Mouse (Mus musculus) cerebellum, adult 18-20 months (tissue): ENCODE data around the gene Zfp575.
"Not testable (repeated sequence)": the region's sequence is repeated elsewhere in the genome, so short reads cannot be mapped to it uniquely, and the experiment has no call there.

Experiments used
- DNase-seq, 2 experiments: peaks; one replicate each; pipeline ENCODE4 v3.0.0; 2021

The Zfp575 gene

DNA sequence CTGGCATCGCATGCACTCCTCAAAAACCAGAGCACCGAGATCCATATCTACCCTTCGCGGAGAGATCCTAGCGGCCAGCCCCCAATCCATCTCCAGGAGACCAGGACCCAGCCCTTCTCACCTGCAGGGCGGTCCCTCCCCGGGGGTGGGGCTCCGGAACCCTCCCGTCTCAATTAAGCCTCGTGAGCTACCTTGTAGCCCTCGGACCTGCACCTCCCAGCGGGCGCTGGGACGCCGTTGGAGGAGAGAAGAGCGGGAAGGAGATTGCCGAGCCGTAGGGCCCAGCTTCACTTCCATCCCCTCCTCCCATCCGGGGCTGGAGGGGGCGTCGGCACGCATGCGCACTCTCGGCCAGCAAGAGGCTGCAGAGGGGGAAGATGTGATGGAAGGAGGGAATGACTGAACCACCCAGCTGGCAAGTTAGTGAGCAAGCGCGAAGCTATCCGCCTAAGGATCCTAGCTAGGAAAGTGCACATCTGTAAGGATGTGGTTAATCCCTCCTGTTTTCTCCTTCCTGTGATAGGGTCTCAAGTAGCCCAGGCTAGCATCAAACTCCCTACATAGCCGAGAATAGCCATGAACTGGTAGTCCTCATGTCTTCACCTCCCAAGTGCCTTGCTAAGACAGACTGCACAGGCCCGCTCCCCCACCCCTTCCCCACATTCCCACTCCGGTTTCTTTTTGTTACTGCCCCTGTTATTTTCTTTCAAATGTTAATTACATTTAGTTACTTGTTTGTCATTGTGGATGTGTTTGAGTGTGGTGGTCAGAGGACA, at the start of gene Zfp575, which contains the start of gene Ethe1:
Zfp575 (minus strand) TSS at position 312 of the 776 bp plus-strand sequence.
Ethe1 (plus strand) TSS at position 214 of the 776 bp plus-strand sequence.
- DNase-seq = peak; percentile 32 to 33

DNA sequence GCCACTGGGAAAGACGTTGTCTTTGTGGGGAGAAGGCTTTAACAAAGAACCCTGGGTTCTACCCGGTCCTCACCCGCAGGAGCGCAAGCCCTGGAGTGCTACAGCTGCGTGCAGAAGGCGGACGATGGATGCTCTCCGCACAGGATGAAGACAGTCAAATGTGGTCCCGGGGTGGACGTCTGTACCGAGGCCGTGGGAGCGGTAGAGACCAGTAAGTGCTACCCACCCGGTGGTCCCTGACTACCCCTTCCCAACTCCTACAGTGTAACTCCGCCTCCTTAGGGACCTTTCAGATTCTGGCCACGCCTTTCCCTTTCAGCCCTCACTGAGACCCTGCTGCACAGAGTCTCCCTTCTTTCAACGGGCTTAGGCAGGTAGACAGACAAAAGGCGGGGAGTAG, 49.6 kb upstream of the Zfp575 start:
- no peak for DNase-seq

DNA sequence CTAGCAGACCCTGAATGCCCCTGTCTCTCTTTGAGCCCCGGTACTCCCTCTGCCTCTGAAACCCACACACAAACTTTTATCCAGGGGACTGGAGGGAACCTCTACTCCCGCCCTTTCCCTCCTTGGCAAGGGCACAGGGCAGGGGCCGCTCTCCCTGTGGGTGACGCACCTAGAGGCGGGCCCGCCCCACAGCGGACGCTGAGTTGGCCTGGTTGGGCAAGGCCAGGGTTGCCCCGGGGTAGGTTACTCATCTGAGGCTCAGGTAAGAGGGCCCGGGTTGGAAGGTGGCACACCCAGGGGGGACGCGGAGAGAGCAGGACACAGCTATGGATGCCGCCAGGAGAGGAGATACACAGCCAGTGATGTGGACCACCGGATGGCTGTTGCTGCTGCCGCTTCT, 48.8 kb upstream of the Zfp575 start, which contains the start of gene Lypd3:
Lypd3 (plus strand) TSS at position 287 of the 400 bp plus-strand sequence.
- no peak for DNase-seq

DNA sequence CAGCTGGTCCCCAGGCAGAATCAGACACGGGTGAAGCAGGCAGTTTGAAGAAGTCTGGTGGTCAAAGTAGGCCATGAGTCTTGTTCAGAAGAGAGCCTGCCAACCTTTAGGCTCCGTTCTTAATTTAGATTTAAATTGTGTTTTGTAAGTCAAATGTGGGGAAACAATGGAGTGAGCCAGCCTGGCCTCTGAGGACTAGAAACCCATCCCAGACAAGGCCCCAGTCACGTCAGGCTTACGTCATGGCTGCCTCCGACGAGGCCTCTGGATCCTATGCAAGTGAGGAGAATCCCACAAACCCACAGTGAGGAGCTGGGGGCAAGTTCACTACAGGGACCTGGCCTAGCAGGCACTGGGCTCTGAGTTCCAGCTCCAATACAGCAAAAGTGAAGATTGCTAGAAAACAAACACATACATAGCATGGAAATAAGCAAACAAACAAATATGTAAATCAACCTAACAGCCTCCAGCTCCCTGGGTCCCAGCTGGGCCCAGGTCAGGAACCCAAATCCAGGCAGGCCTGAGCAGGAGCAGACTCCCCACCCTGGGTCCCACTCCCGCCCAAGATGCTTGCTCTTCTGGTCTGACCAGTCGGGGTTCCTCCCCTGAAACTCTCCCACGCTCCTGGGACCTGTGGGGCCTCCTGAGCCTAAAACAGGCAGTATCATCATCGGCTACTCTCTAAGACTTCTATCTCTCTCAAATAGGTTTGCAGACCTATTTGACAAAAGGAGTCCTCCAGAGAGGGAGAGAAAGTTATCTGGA, 42.9 kb upstream of the Zfp575 start:
- no peak for DNase-seq

DNA sequence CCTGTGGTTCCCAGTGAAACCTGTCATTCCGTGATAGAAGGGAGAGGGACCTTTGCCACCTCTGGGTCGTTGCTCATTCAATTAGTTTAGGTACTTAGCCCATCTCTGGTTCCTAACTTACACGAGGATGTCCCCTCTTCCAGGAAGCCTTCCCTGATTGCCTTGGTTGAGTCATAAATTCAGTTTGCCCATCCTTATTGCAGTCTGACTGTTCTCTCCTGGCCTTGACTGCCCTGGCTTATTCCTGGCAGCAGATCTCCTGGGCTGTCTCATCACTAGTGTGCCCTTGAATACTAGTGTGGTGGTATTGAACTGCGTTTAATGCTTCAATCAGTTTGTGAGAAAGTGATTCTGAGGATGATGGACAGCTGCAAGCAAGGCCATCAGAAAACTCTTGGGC, 42.2 kb upstream of the Zfp575 start:
- DNase-seq = no peak

DNA sequence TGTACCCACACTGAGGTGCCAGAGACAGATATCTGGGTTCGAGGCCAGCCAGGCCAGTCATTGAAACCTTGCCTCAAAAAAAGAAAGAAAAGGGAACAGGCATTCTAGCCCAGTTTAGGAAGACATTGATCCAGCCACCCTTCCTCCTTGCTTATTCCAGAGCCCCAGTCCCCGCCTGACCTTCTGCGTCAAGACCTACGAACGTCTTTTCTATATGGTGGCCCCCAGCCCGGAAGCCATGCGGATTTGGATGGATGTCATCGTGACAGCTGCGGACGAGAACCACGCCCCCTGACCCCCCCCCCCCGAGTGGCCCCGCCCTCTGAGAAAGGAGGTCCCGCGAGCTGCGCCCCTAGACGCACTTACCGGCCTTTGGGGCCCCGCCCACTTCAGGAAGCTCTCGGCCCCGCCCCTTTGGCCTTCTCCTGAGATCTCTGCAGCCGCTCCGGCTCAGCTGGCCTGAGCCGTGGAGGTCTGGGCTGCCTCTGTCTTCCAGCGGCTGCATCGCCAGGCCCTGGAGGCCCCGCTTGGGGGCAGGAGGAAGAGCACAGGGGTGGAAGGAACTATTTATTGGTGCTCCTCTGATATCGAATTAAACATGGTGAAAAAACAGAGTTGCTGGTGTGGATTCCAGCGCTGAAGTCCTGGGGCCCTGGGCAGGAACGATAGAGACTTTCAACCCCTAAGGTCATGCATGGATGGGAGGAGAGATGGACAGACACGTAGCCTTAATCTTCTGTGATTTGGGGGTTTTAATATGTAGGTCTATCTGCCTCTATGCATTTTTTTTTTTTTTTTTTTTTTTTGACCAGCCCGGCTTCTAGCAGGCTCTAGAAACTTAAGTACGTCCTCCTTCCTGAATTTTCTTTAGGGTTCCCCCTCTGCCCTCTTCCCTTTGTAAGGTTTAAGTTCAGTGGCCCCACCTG, 41.5 kb upstream of the Zfp575 start:
- DNase-seq = peak; percentile 42 to 49

DNA sequence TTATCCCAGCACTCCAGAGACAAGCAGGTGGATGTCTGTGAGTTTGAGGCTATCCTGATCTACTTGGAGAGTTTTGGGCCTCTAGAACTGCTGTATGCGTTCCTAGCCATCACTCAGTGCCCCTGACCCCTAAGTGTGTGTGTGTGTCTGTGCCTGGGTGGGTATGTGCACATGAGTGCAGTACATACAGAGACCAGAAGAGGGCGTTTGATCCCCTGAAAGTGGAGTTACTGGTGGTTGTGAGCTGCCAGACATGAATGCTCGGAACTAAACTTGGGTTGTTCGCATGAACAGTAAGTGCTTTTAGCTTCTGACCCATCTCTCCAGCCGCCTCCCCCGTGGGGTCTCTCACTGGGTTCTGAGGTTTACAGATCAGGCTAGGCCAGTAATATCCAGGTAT, 35.5 kb upstream of the Zfp575 start:
- no peak for DNase-seq

DNA sequence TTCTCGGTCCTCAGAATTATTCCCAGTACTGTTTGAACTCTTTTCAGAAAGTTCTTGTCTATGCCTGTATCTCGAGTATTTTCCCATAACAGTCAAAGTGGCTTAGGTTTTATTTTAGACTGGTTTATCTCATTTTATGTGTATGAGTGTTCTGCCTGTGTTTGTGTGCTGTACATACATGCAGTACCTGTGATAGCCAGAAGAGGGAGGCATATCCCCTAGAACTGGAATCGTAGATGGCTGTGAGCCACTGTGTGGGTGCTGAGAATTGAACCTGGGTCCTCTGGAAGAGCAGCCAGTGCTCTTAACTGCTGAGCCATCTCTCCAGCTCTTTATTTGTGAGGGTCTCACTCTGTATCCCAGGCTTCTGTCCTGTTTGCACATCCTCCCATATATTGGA, 33.8 kb upstream of the Zfp575 start:
- DNase-seq = no peak

DNA sequence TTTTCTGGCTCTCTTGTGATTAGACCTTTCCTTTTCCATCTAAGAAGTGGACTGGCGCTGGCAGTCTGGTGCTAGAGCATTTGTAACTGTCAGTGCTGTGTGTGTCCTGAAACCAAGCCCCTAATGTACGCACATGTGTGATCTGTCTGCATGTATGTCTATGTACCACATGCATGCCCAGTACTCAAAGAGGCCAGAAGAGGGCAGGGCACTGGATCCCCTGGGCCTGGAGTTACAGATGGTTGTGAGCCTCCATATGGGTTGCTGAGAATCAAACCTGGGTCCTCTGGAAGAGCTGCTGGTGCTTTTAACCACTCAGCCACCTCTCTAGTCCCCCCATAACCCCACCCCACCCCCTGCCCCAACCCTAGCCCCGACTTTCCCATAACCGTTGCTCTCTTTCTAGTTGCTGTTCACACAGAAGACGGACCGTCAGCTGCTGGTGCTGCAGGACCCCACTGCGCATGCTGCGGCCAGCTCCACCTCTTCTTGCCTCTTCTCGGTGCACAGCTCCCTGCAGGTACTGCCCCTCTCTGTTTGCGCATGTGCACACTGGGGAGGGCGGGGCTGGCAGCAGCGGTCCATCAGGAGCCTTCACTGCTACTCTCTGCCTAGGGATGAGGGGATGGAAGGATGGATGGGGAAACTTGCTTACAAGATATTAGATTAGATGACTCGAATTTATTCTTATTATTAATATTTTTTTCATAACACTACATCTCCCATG, 32.4 kb upstream of the Zfp575 start:
- DNase-seq = no peak

DNA sequence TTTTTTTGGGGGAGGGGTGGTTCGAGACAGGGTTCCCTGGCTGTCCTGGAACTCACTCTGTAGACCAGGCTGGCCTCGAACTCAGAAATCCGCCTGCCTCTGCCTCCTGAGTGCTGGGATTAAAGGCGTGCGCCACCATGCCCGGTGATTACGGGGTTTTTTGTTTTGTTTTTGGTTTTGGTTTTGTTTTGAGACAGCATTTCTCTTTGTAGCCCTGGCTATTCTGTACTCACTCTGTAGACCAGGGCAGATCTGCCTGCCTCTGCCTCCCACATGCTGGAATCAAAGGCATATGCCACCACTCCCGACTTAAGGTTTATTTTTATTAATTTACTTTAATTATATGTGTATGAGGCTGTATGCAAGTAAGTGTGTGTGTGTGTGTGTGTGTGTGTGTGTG, 30.9 kb upstream of the Zfp575 start:
- not testable (repeated sequence) for DNase-seq

DNA sequence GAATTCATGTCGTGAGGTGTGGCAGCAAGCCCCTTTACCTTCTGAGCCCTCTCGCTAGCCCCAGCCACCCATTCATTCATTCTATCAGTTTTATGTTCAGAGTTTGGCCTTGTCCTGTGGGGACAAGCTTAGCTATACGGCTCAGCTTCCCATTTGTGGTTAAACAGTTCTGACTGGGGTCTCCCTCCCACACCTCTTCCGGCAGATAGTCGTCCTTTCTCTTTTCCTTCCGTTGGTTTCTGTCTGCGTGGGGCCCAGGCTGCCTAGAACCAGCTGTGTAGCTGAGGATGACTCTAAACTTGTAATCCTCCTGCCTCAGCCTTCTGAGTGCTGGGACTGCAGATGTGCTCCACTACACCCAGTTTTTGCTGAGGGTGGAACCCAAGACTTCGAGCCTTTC, 30.3 kb upstream of the Zfp575 start:
- DNase-seq = no peak

DNA sequence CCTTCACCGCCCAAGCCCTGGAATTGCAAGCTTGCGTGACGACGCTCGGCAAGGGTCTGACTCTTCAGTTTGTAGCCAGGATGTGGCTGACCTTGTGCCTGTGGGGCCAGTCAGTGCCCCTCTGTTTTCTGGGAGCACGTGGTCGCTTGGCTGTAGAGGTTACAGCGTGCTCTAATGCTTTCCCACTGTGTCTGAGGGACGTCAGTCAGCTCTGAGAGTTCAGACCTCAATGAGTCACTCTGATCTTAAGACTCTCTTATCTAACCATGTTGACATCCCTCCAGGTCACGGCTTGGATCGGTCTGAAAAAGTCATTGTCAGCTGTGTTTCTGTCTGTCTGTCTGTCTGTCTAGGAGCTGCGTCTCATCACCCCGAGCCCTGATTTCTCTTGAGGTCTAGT, 27.4 kb upstream of the Zfp575 start:
- DNase-seq = no peak

DNA sequence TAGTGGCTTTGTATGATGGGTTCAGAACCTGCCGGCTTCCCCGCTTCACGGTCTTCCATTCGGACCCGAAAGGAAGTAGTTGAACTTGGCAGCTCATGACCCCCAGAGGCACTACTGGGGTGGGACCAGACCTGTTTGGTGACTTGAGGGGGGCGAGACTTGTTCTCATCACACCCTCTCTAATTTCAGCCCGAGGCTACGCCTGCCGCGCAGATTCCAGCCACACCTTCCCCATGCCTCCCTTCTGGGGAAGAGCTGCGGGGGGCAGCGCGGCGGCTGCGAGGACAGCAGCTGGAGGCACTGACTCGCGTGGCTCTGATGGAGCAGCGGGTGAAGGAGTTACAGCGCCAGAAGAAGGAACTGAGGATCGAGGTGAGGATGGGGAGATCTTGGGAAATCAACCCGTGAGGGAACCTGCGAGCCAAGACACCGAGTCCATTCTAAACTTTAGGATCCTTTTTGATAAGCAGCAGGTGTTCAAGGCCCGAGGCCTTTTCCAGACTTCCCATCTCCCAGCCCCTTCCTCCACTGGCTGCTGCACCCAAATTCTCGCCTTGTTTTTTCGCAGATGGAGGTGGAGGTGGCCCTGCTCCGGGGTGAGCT, 25.0 kb upstream of the Zfp575 start:
- no peak for DNase-seq

DNA sequence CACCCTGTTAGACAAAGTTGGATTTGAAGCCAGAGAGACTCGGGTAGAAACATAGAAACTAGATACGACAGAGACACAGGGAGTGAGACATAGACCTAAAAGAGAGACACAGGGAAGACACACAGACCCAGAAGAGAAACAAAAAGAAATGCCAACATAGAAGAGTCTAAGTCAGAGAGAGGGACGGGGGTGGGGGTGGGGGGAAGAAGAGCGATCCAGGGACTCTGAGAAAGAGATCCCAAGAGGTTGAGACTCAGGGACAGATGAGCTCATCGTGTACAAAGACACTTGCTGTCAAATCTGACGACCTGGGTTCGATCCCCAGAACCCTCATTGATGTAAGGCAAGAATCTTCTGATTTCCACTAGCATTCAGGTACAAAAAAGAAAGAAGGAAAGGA, 24.3 kb upstream of the Zfp575 start:
- no peak for DNase-seq

DNA sequence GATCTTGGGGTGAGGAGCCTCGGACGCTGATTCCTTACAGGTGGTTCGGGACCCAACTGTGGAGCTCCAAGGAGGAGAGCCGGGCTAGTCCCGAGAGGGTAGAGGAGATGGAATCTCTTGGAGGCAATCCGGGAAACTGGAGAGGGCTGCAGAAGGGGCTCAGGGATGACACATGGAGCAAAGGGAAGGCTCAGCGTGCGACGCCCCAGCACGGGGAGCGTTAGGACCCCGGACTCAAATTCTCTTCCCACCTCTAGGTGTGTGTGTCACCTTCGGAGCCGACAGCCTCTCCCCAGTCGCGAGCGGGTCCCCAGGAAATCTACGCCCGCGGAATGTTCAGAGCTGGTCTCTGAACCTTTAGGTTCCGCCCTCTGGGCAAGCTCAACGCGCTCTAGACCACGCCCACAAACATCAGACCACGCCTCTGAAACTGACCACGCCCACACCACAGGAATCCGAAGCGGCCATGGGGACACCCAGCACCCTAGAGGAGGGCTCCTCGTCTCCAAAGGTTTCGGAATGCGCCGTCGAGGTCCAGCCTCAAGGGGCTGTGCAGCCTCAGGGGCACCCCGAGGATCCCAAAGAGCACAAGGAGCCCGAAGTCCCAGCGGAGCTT, 23.5 kb upstream of the Zfp575 start:
- peak in 1 of 2 experiments; percentile 32 for DNase-seq

DNA sequence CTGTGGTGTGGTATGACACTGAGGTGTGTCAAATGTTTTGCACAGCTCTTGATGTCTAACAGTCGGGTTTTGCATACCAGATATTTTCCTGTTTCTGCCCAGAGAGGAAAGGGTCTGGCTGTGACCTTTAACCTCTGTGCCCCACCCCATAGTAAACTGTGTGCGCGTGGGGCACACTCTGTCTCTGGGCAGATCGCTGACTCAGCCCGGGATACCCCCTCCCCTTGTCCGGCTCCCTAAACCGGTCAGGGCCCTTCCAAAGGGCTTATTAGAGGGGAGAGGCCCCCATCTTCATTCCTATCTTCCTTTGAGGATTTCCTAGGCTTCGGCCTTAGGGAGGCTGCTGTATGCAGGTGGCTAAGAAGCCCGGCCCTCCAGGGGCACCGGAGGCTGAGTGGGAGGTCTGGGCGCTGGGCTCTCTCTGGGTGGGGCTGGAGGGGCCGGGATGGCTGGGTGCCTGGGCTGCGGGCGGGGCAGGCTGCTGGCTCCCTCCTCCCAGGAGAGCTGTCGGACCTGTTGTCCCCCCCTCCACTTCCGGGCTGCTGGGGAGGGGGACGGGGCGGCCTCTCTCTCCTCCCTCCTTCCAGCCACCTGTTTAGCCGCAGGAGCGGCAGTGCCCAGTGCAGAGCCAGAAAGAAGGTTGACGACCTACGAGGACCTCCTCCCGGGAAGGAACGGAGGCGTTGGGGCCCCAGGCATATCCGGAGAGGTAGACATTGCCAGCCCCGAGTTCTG, 22.9 kb upstream of the Zfp575 start, which contains the start of gene Phldb3:
Phldb3 (plus strand) TSS at position 620 of the 735 bp plus-strand sequence.
- no peak for DNase-seq

DNA sequence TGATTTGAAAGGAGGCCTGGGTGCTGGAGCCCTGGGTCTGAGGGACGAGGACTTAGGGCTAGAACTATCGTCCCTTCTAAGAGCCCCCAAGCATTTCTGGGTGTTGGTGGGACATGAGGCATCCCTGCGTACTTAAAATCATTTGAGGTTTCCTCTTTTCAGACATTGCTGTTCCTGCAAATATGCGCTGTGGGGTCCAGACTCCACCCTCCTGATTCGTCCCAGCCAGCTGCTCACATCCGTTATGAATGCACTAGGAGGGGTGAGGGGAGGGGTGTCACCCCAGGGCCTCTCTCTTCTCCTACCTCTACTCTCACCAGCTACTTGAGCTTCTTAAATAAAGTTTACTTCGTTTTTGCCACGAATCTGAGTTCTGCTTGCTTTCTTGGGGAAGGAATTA, 21.1 kb upstream of the Zfp575 start:
- no peak for DNase-seq

DNA sequence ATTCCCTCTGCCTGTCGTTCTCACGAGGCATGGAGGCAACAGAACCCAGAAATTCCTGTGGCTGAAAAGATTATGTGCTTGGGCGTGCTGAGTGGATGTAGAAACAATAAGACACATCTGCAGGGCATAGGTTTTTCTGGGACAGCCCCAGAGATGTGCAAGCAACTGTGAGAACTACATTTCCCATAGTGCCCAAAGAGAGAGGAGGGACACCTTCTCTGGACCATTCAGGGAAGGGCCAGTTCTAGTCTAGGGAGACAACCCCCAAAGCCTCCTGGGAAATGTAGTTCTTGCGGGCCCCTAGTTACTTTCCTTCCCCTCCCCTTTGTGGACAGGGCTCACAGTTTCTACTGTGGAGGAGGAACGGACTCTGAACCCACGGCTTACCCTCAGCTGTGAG, 20.6 kb upstream of the Zfp575 start:
- peak; percentile 31 to 56 for DNase-seq

DNA sequence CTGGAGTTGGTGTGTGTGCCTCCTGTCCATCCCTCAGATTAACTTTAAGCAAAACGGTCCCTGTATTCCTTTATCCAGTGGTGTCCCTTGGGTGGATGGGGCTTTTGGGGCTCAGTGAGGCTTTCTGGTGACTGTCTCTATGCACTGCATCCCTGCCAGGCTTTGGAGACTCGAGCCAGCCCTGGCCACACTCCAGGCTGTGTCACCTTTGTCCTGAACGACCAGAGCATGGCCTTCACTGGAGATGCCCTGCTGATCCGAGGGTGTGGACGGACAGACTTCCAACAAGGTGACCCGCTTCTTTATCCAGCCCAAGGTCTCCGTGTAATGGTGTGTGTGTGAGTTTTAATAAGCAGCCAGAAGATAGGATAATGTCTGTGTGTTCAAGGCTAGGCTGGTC, 18.6 kb upstream of the Zfp575 start:
- no peak for DNase-seq

DNA sequence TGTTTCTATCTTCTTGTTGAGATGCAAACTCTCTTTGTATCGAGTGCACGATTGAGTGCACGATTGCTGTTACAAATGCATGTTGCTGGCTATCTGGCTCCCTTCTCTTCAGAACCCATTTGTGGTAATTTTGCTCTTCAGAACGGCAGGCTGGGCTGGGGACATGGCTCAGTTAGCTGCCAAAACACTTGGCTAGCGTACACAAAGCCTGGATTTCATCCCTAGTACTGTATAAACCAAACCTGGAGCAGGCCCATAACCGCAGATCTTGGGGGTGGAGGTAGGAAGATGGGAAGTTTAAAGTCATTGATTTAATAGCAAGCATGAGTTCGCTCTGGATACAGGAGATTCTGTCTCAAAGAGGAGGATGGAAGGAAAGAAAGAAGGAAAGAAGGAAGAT, 18.1 kb upstream of the Zfp575 start:
- no peak for DNase-seq
